Mouse (Mus musculus) heart, postnatal 0 days (tissue): ENCODE measurements at regions not wholly inside any gene's neighbourhood (a gene's known extent, or its start where the extent isn't known, plus 50 kb on each side); places are given as distances from the start of the nearest gene placed in this dataset.

Experiments
- ATAC-seq: fragments of 200-750 bp; cut with Nextera tagmentation; 2 replicates; pipeline ENCODE4 v1.8.0; 2017; ENCODE audit warnings: low read depth, moderate number of reproducible peaks, moderate library complexity; ENCODE audit not compliant: insufficient read depth
- DNase-seq: peaks from one replicate; pipeline ENCODE4 v3.0.0-alpha.2; 2016; ENCODE audit warnings: low spot score
- H3K27ac ChIP-seq: fragments of 300-500 bp; sonication (generic); 2 replicates; pipeline ENCODE4 v1.5.1; 2014; ENCODE audit warnings: low read depth, mild to moderate bottlenecking
- H3K27me3 ChIP-seq: fragments of 300-500 bp; sonication (generic); 2 replicates; pipeline ENCODE4 v1.6.1; 2014; ENCODE audit warnings: low read length, mixed read lengths; ENCODE audit not compliant: control insufficient read depth, insufficient read depth
- H3K36me3 ChIP-seq: fragments of 300-500 bp; sonication (generic); replicated peaks from 2 replicates; pipeline ENCODE4 v1.6.1; 2014; ENCODE audit warnings: low read length, mixed read lengths; ENCODE audit not compliant: control insufficient read depth, insufficient read depth
- H3K4me1 ChIP-seq: fragments of 300-500 bp; sonication (generic); 2 replicates; pipeline ENCODE4 v1.6.1; 2014; ENCODE audit warnings: antibody characterized with exemption; ENCODE audit not compliant: control insufficient read depth, insufficient read depth
- H3K4me2 ChIP-seq: fragments of 300-500 bp; sonication (generic); 2 replicates; pipeline ENCODE4 v1.6.1; 2014; ENCODE audit warnings: low read depth, mild to moderate bottlenecking, low read length, moderate library complexity
- H3K4me3 ChIP-seq: fragments of 300-500 bp; sonication (generic); 2 replicates; pipeline ENCODE4 v1.5.1; 2014; ENCODE audit warnings: low read depth, low read length
- H3K9ac ChIP-seq: fragments of 300-500 bp; sonication (generic); replicated peaks from 2 replicates; pipeline ENCODE4 v1.6.1; 2014; ENCODE audit warnings: low read depth, low read length, mixed read lengths
- H3K9me3 ChIP-seq: fragments of 300-500 bp; sonication (generic); replicated peaks from 2 replicates; pipeline ENCODE4 v1.6.1; 2016; ENCODE audit warnings: low read length; ENCODE audit not compliant: control insufficient read depth
- CTCF ChIP-seq: IDR thresholded peaks from 2 replicates; pipeline ENCODE4 v1.5.1; 2016; ENCODE audit warnings: antibody characterized with exemption, control low read depth, low read depth
- EP300 ChIP-seq: IDR thresholded peaks from 2 replicates; pipeline ENCODE4 v1.6.1; 2016; ENCODE audit warnings: antibody characterized with exemption, low read depth
- WGBS: fragments of 180-500 bp; shearing (Covaris S2); extraction: QIAGEN DNeasy Blood & Tissue Kit; methylation state at CpG from one replicate; pipeline ENCODE4 v1.1.7; 2014; 5-methylcytosine and 5-hydroxymethylcytosine counted together

GRCm38 (mm10) chr17:83077737-83078600 is 137.1 kb upstream of the Pkdcc start:
- Histone ChIP-seq H3K36me3 (no peaks in the 10 kb centered on the region), H3K4me1 (peaks cover 15% of the 10 kb centered on the region), H3K9me3 (peaks cover 5% of the 10 kb centered on the region; the same call in 1 of the 2 replicates), H3K4me3 (no peak overlapping the region), H3K27ac (peak overlapping the region; percentile 22), H3K9ac (no peak overlapping the region), H3K27me3 (no peaks in the 10 kb centered on the region), H3K4me2 (peak overlapping the region; percentile 43)
- ATAC-seq (no peak), DNase-seq (no peak)
- 29% methylated on average over 17 of the region's 17 CpGs for WGBS
- TF ChIP-seq EP300 (no peak), CTCF (no peak)

DNA sequence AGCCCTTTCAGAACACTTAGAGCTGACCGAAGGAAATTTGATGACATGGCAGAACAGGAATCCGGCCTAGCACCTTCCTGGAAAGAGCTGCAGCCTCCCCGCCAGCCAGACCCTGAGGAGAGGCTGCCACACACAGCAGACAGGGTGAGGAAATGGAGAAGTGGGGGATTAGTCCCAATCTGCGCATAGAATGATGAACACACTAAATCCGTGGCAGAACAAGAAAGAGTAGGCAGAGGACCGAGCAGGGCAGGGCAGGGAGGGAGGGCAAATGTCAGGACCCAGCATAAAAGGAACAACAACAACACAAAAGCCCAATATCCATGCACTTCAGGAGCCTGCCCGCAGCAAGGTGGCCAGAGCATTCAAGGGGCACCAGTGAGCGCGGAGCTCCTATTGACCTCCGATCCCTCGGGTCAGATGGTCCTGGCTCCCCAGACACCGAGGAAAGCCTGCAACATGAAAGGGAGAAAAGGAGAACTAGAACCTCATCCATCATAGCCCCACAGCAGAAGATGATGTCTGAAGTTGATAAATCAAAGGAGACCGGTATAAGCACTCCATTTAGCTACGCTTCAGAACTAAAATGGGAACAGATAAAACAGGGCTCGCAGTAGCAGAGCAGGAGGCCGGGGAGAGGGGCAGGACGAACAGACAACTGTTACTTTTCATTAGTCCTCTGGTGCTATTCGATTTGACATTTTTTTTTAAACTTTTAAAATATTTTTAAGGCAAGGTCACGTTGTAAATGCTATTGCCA is 136.3 kb upstream of the Pkdcc start:
- peak; percentile 44; the same call in 1 of the 2 replicates for ATAC-seq

GRCm38 (mm10) chr17:83079361-83079685 is 135.8 kb upstream of the Pkdcc start:
- no peak for ATAC-seq
- TF ChIP-seq EP300 (no peak), CTCF (no peak)
- H3K4me3 ChIP-seq = no peak overlapping the region
- H3K9ac ChIP-seq = no peak overlapping the region
- H3K9me3 ChIP-seq = peaks cover 5% of the 10 kb centered on the region; the same call in 1 of the 2 replicates
- no peaks in the 10 kb centered on the region for H3K27me3 ChIP-seq
- DNase-seq = no peak
- H3K4me1 ChIP-seq = peaks cover 15% of the 10 kb centered on the region
- no peak overlapping the region for H3K4me2 ChIP-seq
- no peak overlapping the region for H3K27ac ChIP-seq
- WGBS = 85% methylated on average over 7 of the region's 7 CpGs
- no peaks in the 10 kb centered on the region for H3K36me3 ChIP-seq

More for the DNA sequence above, 136.3 kb upstream of the Pkdcc start:
- DNase-seq = peak; percentile 61
- peak overlapping the region; percentile 22 for H3K27ac ChIP-seq
- H3K4me2 ChIP-seq = peak overlapping the region; percentile 43
- H3K27me3 ChIP-seq = no peaks in the 10 kb centered on the region
- 27% methylated on average over 19 of the region's 19 CpGs for WGBS
- no peak for TF ChIP-seq EP300
- TF ChIP-seq CTCF = no peak
- H3K9me3 ChIP-seq = peaks cover 5% of the 10 kb centered on the region; the same call in 1 of the 2 replicates
- H3K4me1 ChIP-seq = peaks cover 15% of the 10 kb centered on the region
- no peaks in the 10 kb centered on the region for H3K36me3 ChIP-seq
- H3K9ac ChIP-seq = no peak overlapping the region; the same call in 1 of the 2 replicates
- no peak overlapping the region for H3K4me3 ChIP-seq

DNA sequence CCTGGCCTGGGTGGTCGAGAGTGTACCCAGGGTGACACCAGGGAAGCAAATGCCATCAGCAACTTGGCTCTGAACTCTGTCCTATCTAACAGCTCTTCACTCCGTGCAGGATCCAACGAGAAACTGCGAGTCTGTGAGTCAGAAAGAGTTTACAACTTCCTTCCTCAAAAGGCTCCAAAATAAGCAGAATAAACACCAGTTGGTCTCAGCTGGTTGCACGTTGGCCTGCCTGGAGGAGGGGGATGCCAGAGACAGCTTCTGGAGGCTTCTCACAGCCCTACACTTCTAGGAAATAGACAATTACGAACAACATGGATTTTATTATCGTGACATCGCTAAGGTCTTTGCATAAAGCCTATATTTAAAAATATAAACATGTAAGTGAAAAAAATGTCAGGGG is 133.4 kb upstream of the Pkdcc start:
- Histone ChIP-seq H3K4me2 (no peak overlapping the region), H3K4me1 (peaks cover 10% of the 10 kb centered on the region), H3K9me3 (peaks cover 5% of the 10 kb centered on the region; the same call in 1 of the 2 replicates), H3K27me3 (no peaks in the 10 kb centered on the region), H3K9ac (no peak overlapping the region), H3K27ac (no peak overlapping the region), H3K36me3 (no peaks in the 10 kb centered on the region), H3K4me3 (no peak overlapping the region)
- ATAC-seq = no peak
- 41% methylated on average over 8 of the region's 8 CpGs for WGBS
- TF ChIP-seq CTCF (no peak), EP300 (no peak)
- DNase-seq = peak; percentile 45

- Histone ChIP-seq H3K36me3 (no peaks in the 10 kb centered on the region), H3K27me3 (no peaks in the 10 kb centered on the region), H3K27ac (no peak overlapping the region), H3K9ac (no peak overlapping the region), H3K4me2 (no peak overlapping the region), H3K4me3 (no peak overlapping the region), H3K9me3 (peaks cover 5% of the 10 kb centered on the region; the same call in 1 of the 2 replicates), H3K4me1 (peaks cover 4% of the 10 kb centered on the region)
- ATAC-seq = no peak
- no peak for TF ChIP-seq CTCF
- no peak for TF ChIP-seq EP300
- DNase-seq = no peak
- 69% methylated on average over 3 of the region's 3 CpGs for WGBS
These were observed 131.6 kb upstream of the Pkdcc start for GRCm38 (mm10) chr17:83083521-83083920.
